Mouse (Mus musculus) megakaryocyte-erythroid progenitor cell, adult 5-6 weeks (primary cell): ENCODE measurements around the gene Hsf2bp. TPM values are rescaled to one million over a fixed set of nuclear protein-coding genes. Genes with fewer than 3 reads are reported as not detected.

Source experiments
- total RNA-seq, 2 experiments: library from RNA; stranded (forward) in 1 of 2; stranded (reverse) in 1 of 2; fragments of 200-1000, 215-1000 nt in 1 of 2; fragments of >200 nt in 1 of 2; fragmentation: Nextera tagmentation in 1 of 2; gene quantifications; 2 replicates each; pipeline ENCODE4 v1.2.3; 2014 to 2017

The Hsf2bp gene
- total RNA-seq, 2 experiments from 2014 or later, result not detected

Other genes with a start within 250 kb of the Hsf2bp start
- 4.1 and 10.3 TPM in 2 replicates for gene Sik1, start 180.5 kb downstream of the Hsf2bp start, total RNA-seq (2014; fragmentation: Nextera tagmentation)
- gene Sik1, start 180.5 kb downstream of the Hsf2bp start, total RNA-seq (2017), result 9.6 and 14.4 TPM in 2 replicates
- gene Rrp1b, start 249 bp downstream of the Hsf2bp start, total RNA-seq (2014; fragmentation: Nextera tagmentation), result 63.6 and 66.2 TPM in 2 replicates
- gene Rrp1b, start 249 bp downstream of the Hsf2bp start, total RNA-seq (2017), result 70.4 and 95.9 TPM in 2 replicates
- not detected in 2 replicates for gene Notch3, start 130.5 kb upstream of the Hsf2bp start, total RNA-seq (2014; fragmentation: Nextera tagmentation)
- 0.04 TPM in 1 of 2 replicates, not detected in the other for gene Notch3, start 130.5 kb upstream of the Hsf2bp start, total RNA-seq (2017)
- gene Ephx3, start 153.2 kb upstream of the Hsf2bp start, total RNA-seq (2014; fragmentation: Nextera tagmentation), result not detected in 2 replicates
- gene Ephx3, start 153.2 kb upstream of the Hsf2bp start, total RNA-seq (2017), result not detected in 2 replicates
- gene Brd4, start 248.4 kb upstream of the Hsf2bp start, total RNA-seq (2014; fragmentation: Nextera tagmentation), result 167 and 178 TPM in 2 replicates
- 26.7 and 26.8 TPM in 2 replicates for gene Brd4, start 248.4 kb upstream of the Hsf2bp start, total RNA-seq (2017)